Mouse (Mus musculus) layer of hippocampus, postnatal 36 days (tissue): ENCODE measurements at regions not wholly inside any gene's neighbourhood (a gene's known extent, or its start where the extent isn't known, plus 50 kb on each side); places are given as distances from the start of the nearest gene placed in this dataset.

ENCODE experiments used
- DNase-seq, 2 experiments: peaks; one replicate each; pipeline ENCODE4 v3.0.0; 2022

DNA sequence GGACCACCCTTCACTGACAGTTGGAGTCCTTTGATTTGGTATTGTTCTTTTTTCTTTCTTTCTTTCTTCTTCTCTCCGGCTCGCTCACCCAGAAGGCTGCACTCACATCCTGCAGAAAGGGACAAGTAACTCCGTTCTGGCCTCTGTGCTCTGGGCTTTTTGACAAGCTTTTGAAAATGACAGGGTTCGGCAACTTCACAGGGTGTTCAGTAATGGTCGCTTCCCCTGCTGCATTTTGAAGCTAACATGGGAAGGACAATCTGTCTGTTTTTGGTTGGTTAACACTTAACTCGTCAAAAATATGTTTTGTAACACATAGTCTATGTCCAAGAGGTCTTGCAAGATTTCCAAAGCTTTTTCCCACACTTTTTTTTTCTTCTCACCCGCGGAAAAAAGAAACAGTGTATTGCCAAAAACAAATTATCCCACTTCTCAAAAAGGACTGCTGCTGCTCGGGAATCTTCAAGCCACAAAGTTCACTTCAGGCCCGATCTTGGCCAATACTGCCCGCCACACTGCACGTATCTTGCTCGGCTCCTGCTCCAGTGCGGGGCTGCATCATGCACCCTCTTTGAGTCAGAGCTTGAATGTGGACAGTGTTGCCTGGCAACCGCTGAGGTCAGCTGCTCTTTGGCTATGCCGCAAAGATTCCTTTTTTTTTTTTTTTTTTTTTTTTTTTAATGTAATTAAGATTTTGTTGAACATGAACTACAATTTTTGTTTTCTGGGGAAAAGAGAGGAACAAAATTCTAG, 209.4 kb upstream of the Inhba start:
- peak in 1 of 2 experiments; percentile 18 for DNase-seq

DNA sequence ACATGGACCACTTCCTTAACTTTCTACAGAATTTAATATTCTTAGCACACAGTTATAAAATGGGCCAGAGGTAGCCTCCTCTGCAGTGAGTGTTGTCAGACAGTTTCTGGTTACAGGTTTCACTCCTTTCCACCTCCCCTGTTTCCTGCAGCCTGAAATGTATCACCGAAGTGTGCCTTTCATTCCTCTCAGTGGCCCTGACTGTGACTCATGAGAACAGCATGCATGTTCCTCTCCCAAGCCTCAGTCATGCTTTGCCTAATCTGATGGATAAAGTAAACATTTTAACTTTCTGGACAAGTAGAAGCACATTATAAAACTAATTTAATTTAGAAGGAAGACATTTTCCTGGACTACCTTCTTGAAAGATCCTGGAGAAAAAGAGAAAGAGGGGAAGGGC, 207.7 kb upstream of the Inhba start:
- no peak for DNase-seq

- DNase-seq = no peak
Measured at GRCm38 (mm10) chr13:15806925-15807324, 204.7 kb upstream of the Inhba start.

- DNase-seq = no peak
Measured at GRCm38 (mm10) chr13:15822261-15822850, 189.3 kb upstream of the Inhba start.

DNA sequence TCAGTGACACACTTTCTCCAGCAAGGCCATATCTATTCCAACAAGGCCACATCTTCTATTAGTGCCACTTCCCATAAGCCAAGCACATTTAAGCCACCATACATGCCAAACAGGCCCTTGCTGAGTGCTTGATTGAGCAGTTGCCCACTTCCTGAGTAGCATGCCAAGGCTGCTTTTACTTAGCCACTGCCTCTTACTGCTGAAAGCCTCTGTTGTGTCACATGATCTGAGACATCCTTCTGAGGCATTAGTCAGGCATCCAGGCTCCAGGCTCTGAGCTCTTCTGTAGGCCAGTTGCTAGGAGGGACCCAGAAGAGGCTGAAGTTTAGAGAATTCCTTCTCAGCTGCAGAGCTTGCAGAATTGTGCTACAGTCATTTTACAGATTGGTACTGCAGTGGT, 165.8 kb upstream of the Inhba start:
- no peak for DNase-seq

DNA sequence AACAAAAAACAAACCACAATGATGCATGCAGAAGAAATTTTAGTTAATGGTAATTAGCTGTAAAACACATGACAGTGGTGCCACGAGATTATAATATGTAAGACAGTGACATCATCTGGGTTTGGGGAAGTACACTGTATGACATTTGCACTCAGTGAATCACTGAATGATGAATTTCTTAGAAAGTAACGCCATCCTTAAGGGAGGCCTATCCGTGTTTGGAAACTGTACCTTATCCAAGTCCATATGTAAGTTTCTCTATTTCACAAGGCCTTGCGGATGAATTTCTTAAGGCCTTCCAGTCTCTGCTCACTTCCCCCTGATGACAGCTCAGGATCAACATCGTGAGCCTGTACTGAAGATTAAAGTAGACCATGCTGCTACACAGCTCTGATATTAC, 163.6 kb upstream of the Inhba start:
- no peak for DNase-seq

DNA sequence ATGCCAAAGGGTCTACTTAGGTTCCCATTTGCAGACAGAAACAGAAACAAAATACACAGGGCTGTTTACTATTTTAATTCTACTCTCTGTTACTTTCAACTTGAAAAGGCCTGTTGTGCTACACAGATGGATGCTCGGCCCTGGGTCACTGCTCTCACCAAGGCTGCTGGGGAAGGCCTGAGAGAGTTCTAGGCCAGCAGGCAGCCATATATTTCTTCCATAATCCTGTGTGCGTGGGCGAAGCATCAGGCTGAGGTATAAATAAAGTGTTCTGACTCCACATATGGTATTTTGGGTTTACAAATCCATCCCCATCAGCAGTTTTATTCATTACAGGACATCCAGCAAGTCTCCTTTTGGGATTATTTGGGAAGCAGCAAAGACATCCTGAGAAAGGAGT, 162.5 kb upstream of the Inhba start:
- no peak for DNase-seq

DNA sequence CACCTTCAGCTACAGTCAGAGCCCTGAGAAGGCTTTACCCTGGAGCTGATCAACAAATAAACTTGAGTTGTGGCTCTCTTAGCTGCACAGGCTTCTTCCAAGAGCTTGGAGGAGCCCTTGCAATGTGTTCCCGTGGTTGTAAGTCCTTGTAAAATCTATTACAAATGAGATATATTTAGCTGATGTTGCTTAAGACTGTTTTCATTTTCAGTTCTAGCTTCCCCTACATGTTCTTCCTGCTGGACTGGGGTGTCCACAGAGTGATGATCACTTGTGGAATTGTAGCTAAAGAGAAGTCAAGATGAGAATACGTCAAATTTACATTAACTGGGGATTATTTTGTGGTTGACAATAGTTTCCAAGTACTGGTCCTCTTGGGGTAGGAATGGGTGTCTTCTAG, 161.3 kb upstream of the Inhba start:
- DNase-seq = no peak

- no peak for DNase-seq
Measured at GRCm38 (mm10) chr13:15853022-15853566, 158.6 kb upstream of the Inhba start.

GRCm38 (mm10) chr13:15862941-15863340, 148.7 kb upstream of the Inhba start:
- DNase-seq = no peak

- no peak for DNase-seq
Measured at GRCm38 (mm10) chr13:15863344-15863743, 148.3 kb upstream of the Inhba start.

- DNase-seq = no peak
Measured at GRCm38 (mm10) chr13:15867046-15867561, 144.5 kb upstream of the Inhba start.

DNA sequence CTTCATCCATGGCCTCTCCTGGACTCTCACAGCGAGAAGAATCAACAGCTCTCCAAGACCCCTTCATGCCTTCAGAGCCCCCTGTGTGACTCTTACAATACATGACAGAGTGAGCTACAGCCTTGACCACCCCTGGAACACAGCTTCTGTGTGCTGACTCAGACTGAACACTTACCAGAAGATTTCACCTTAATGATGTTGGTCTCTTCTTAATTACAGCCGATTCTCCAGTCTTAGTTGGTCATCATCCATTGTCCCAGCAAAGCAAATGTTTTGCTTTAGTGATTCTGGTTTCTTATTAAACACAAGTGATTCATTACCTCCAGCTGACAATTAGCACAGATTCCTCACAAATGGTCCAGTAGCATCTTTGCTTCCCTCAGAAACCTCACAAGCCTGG, 134.0 kb upstream of the Inhba start:
- DNase-seq = no peak

DNA sequence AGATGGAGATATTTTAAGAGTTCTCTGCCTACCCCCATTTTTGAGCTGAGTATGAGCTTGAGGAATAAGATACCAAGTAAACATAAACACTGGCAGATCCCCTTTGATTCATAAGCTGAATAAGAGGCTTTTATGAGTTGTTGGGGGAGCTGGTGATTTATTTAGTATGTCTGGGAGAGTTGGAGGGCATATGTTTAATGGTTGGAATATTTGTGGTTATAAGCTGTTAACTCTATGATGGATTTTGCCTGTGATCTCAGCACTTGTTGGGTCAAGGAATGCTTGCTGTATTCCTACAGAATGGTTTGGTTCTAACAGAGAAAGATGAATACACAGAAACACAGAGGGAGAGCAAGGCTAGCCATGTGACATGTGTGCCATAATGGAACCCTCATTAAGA, 132.1 kb upstream of the Inhba start:
- no peak for DNase-seq

DNA sequence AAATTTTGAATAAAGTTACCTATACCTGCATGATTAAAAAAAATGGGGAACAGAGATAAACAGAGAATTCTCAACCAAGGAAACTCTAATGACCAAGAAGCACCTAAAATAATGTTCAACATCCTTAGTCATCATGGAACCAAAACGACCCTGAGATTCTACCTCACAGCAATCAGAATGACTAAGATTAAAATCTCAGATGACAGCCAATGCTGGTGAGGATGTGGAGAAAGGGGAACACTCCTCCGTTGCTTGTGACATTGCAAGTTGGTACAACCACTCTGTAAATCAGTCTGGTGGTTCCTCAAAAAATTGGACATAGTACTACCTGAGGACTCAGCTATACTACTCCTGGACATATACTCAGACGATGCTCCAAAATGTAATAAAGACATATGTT, 120.9 kb upstream of the Inhba start:
- DNase-seq = no peak

DNA sequence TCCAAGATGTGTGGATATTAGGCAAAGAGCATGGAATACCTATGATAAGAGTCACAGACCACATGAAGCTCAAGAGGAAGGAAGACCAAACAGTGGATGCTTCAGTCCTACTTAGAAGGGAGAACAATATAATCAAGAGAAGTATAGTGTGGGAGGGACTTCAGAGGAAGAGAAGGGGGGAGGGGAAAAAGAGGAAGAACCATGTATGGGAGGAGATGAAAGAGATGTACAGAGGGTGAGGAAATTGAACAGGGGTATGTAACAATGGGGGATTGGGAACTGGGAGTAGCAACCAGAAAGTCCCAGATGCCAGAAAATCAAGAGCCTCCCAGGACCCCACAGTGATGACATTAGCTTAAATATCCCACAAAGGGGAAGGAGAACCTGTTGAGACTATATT, 120.2 kb upstream of the Inhba start:
- DNase-seq = no peak

DNA sequence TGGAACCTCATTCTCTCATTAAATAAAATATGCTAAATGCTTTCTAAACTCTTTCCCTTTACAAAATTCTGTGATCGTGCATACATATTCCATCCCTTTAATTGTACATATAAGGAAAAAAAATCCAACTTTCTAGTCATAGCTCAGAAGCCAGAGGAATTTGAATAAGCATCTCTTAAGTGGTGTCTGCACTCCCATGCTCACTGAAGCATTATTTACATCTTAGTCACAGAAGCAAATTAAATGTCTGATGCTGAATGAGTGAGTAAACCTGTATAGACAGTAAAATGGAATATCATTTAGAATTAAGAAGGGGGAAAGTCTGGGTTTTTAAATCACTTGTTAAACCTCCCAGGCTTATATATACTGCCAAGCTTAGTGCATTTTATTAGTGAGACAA, 113.5 kb upstream of the Inhba start:
- no peak for DNase-seq

DNA sequence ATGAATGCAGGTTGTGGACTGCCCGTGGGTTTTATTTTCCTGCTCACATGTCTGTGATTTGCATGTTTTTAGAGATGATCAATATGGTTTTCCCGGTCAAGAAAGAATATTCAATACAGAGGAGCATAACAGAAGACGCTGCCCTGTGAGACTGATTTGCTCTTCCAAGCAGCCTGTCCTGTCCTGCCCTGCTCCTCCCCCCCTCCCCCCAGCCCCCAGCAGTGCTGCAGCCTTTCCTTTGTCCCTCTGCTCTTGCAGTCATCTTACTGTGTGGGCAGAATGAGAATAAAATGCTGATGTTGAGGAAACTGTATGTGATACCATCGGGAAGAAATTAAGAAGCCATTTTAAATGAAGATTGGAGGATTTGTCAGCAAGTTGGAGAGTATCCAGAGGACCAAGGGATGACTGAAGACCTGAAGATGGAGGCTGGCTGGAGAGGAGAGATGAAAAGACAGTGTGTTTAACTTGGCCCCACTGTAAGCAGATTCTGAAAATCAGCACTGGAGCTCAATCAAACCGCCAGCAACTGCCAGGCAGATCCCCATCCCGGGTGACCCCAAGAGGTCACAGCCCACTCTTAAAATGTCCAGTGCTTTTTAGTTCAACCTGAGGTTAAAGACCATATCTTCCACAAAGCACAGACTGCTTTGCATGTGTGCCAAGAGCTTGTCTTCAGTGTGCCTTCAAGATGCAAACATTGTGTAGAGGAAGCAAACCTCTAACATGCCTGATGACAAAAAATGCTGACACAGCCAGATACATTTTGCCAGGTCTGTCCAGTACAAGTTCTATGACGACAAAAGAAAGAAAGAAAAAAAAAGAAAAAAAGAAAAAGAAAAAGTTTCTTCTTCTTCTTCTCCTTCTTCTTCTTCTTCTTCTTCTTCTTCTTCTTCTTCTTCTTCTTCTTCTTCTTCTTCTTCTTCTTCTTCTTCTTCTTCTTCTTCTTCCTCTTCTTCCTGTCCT, 109.7 kb upstream of the Inhba start:
- DNase-seq = no peak

DNA sequence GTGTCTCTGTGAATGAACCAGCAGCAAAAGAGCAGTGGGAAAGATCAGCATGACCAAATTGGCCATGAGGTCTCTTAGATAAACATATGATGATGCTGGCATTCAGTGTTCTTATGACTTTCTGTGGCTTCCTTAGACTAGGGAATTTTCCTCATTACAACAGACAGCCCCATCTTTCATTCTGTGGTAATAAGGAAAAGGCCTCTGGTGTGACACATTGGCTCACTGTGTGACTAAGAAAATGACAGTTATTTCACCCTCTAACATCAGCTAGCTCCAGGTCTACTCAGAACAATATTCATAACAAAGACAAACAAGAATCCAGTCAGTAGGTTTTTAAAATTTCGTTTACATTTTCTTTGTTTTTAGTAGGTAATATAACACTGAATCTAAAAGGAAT, 103.8 kb upstream of the Inhba start:
- DNase-seq = no peak

GRCm38 (mm10) chr13:15910578-15910977, 101.1 kb upstream of the Inhba start:
- DNase-seq = no peak

DNA sequence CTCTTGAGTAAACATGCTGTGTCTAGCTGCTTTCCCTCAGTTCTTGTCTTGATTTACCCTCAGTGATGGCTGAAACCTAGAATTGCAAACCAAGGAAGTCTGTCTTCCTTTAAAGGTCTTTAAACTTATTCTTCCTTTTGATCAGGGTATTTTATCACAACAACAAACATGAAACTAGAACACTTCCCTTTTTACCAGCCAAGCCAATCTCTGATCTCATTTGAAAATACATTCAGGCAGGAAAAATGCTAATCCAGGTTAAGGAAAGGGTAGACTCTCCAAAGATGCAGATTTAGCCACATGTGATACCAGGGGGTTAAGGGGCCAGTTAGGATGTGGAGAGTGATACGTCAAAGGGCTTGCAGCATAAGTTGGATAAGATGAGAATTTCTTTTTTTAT, 100.4 kb upstream of the Inhba start:
- DNase-seq = no peak

DNA sequence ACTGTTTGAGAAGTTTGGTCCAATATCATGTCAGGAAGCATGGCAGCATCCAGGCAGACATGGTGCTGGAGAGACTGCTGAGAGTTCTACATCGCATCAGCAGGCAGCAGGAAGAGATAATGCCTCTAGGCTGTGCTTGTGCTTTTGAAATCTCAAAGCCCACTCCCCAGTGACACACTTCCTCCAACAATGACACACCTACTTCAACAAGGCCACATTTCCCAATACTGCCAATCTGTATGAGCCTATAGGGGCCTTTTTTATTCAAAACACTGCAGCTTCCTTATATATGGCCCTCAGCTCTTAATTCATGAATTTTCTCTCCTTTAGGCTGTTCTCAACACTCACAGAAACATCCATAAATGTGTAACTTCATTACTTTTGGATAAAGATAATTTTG, 97.4 kb upstream of the Inhba start:
- no peak for DNase-seq

DNA sequence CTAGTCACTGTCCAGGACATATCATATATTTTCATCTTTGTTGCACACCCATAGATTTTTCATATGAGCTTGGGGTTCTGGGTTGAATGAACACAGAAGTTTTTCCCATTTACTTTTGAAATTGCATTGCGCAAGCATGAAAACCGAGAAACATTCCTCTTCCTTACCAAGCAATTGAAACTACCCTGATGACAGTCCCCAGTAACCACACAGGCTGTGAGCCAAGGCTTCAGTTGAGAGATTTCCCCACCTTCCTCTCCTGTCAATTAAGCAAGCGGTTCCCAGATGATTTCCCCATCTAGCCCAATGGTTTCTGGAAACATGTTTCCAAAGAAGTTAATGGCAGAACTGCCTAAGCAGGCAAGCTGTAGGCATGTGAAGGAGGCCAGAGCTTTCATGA, 81.8 kb upstream of the Inhba start:
- no peak for DNase-seq
